Mouse (Mus musculus) frontal cortex, adult 2 months (tissue): ENCODE data around the gene Ddx60. TPM values are rescaled to one million over a fixed set of nuclear protein-coding genes. Genes with fewer than 3 reads are reported as not detected.
"Not testable (repeated sequence)": the region's sequence is repeated elsewhere in the genome, so short reads cannot be mapped to it uniquely, and the experiment has no call there.

Experiments
- DNase-seq, 2 experiments: peaks; one replicate each; pipeline ENCODE4 v3.0.0; 2022; ENCODE audit warnings: low spot score in 1 of 2; ENCODE audit errors: extremely low spot score in 1 of 2
- polyA plus RNA-seq: library from polyadenylated mRNA; depleted of rRNA; stranded (reverse); fragments of >200 nt; gene quantifications from 2 replicates; pipeline ENCODE4 v1.2.3, GENCODE M21; 2012; rRNA removed

Gene Ddx60
- polyA plus RNA-seq = 0.55 and 0.72 TPM in 2 replicates

DNA sequence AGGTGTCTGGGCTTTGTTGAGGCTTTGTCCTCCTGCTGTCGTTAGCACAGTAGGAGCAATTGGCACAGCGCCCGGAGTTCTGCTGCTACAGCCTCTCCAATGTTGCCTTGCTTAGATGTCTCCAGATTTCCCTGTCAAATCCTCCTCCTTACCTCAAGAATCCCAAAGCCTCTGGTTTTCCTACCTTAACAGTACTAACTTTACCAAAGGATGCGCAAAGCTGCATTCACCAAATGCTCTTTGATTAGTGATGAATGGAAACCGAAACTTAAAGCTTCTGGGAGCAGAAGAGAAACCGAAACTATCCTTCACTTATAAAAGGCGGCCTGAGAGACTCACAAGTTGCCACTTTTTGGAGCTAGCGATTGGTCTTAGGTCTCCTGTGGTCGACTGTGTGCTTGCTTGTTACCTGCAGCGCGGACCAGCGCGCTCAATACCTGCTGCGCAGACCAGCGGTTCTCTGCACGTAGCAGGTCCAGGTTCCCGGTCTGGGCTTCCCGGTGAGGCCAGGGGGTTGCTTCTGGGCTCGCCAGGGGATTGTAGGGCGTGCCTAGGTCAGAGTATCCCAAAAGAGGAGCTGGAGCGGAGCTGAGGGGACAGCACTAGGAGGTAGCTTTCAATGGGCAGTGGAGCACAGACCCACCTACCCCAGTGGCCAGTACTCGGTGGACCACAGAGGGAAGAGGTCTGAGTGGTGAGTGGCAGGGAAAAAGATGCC, at the start of gene Ddx60:
Gene Ddx60, plus strand, starts transcription at position 311 of the 718 bp plus-strand sequence.
- DNase-seq = peak in 1 of 2 experiments; percentile 74

DNA sequence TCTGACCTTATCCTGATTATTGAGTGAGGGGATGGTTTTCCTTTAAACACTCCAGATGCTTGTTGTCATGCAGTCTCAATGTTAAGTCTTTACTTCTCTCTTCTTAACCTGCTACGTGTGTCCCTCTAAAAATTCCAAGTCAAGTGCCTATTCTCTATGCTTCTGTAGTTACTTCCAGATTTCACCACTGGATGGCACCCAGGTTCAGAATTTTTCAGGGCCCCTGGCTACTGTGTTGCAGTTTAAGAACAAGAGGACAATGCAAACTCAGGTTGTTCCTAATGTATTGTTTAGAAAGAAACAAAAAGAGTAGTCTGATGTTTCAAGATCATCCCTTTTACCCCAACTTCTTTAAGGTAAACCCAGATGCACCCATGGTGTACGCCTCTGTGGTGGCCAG, 33.8 kb upstream of the Ddx60 start:
- DNase-seq = peak; percentile 21 to 87

DNA sequence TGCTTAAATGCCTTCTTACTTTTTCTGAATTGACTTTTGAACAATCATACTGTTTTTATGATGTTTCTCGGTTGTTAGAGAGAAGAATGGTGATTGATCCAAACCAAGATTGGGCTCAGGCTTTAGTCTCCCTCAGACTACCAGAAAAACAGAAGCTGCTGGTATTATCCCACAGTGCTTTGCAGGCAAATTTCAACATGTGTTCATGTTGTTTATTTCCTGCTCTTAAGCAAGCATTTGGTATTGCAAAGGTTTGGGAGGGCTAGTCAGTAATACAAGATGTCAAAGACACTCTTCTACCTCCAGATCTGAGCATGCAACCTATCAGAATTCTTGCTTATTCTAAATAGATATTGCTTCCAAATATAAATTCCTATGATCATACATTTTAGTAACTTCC, 31.1 kb upstream of the Ddx60 start:
- no peak for DNase-seq

DNA sequence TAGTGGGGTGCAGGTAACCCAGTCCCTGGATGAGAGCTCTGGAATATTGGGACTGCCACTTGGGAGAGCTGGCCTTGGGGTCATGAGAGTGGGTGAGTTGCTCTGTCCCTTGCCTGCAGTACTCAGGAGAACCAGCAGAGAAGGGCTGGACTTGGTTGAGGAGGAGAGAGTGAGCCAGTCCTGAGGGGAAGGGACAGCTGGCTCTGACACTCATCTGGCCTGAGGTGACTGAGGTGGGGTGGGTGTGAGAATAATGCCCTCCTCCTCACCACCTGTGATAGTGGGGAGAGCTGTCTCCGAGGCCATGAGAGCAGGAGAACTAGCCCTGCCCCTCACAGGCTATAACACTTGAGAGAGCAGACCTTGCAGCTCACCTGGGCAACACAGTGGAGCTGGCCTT, 30.5 kb upstream of the Ddx60 start:
- DNase-seq = no peak

DNA sequence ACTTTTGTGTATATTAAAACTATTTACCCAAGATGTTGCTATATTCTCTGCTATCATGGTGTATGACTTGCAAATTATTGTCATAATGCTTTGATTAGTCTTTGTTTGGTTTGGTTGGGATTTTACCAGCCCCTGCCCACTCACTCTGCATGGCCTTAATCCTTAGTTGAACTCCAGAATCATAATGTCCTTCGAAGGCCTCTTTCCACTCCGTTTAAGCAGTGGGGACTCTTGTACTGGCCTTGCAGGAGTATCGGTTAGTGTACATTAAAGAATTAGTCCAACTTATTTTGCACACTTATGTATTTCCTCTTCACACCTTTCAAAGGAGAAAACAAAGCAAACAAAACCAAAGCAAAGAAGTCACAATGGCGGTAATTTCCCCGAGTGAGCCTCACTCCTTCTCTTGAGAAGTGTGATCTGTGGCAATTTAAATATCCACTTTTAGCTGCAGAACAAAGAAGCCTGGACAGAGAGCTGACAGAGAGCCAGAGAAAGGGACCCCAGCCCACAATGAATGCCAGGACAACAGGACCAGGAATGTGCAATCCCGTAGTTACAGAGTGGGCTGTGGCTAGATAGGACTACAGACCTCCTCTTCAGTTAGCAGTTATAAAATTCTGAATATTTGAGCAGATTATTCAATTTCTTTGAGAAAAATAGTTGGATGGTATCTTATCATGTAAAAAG, 26.7 kb upstream of the Ddx60 start:
- DNase-seq = no peak

DNA sequence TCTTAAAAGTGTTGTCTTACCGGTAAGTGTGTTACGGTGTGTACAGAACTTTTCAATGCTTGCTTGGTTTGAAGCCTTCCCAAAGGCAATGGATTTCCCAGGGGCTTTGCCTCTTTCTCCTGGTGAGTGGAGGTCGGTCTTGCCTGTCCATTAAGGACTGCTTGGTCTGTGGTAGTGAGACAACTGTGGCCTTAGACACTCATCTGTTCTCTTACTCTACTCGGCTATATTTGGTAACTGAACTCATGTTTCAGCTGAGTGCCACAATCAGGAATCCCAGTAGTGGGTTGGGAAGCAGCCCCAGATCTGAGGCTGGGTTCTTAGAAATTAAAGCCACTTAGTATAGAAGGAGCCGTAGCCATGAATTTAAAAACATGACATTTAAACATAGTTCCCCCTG, 25.4 kb upstream of the Ddx60 start, which contains the start of gene Palld:
Gene Palld, minus strand, starts transcription at position 170 of the 400 bp plus-strand sequence.
- DNase-seq = no peak

DNA sequence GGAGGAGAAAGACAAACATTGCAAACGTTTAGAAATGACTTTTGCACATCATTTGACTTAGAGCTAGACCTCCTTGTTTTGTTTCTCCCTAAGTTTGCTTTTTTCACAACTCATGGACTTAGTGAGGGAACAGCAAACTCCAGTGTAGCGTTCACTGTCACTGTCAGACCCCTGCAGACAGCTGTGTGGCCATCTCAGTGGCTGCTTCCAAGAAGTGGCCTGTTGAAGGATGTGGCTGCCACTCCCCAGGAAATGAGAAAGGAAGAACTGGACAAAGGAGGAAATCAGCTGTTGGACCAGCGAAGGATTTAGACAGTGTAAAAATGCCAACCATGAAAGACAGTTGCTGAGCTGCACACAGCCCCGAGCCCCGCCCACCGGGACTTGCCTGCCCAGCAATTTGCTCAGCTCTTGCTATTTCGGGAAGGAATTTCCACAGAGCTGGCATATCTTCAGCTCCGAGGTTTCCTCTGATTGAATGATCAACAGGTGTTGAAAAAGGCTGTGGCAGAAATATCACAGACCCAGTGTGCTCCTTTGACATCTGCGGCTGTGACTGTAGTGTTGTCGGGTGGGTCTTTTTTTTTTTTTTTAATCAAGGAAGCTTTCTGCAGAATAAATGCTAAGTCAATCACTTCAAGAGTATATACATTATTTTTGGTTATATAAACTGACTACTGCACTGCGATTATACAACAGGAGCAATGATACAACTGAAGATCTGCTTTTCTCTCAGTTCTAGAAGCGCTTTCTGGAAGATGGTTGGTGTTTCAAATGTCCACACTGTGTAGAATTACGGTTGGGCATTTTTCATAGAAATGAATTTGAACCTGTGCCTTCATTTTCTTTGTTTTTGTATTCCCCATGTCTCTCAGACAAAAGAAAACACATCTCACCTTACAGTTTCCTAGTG, 19.3 kb upstream of the Ddx60 start:
- peak in 1 of 2 experiments; percentile 30 for DNase-seq

DNA sequence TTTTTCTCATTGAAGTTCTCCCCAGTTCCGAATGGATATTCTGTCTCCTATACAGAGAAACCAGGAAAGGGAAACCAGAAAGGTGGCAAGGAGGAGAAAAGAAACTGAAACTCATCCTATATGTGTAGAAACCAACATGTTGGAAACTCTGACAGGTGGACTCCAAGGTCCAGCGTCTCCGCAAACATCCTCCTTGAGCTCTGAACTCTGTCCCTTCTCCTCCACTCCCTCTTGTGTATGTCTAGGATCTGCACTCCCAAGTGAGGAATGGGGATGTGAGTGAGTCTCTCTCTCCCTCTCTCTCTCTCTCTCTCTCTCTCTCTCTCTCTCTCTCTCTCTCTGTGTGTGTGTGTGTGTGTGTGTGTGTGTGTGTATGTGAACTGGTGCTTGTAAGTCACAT, 18.6 kb upstream of the Ddx60 start:
- DNase-seq = no peak

DNA sequence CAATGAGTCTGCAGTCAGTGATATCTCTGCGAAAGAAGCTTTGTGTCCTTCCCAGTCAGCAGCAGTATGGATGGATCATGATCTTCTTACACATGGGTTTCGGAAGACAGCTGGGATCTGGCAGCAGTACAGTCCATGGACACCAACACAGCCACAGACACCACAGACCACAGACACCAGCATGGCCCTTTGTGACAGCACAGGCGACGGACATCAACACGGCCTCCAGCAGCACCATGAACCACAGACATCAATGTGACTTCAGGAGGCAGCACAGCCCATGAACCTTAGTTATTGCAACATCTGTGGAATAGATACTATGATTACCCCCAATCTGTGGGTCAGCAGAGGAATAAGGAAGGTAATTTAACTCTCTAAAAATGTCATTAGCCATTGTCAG, 15.1 kb upstream of the Ddx60 start:
- no peak for DNase-seq

DNA sequence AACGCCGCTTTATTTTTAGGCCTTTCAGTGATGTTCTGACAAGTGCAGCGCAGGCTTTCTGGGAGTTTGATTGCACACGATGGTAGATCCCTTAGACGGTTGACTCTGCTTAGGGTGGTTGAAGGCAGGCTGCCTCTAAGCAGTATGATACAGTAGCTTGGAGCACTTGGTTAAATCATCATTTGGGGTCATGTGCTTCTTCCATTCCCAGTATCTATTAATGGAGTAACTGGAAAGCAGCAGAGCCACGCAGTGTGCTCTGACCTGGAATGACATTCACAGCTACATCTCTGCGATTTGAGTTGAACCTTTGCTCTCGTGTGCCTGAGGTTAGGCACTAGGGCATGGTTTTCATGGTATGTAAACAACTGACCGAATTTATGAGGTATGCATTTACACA, 13.9 kb upstream of the Ddx60 start:
- no peak for DNase-seq

DNA sequence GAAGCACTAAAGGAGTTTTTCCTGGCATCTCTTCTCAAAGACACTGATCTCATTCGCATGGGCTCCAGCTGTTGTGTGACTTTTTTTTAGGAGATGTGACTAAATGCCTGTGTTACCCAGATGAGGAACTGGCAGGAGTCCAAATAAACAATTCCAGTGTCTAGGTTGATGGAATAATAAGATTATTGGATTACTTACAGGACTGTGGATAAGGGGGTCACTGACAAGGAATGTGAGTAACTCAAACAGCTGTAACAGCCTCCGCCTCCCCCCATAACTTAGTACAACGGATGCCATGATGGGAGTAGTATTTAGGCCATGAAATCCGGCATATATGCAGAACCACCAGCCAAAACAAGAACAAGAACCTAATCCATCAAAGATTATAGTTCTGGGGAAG, 10.6 kb upstream of the Ddx60 start:
- no peak for DNase-seq

DNA sequence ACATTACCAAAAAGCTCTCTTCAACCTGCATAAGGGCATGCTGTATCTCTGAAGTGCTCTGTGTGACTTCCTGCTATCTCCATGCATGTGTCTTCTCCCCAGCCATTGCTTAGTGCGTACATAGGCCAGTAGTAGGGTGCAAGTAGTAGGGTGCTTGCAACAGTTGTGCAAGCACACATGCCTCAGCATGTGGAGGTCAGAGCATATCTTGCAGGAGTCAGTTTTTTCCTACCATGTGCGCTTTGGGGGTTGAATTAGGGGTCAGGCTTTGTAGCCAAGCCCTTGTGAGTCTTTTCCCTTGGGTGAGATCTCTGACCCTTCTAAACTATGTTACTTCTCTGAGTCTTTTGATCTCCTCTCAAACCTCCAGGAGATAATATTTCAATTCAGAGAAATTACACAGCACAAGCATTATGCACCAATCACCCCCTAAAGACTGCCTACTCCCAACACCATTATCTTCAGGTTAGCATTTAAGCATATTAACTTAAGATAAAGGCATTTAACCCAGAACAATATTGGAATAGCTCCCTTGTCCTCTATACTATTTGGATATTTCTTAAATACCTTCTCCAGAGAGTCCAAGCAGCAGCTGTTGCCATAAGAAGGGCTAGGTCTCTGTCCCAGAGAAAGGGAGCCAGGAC, 8.6 kb upstream of the Ddx60 start:
- DNase-seq = no peak

DNA sequence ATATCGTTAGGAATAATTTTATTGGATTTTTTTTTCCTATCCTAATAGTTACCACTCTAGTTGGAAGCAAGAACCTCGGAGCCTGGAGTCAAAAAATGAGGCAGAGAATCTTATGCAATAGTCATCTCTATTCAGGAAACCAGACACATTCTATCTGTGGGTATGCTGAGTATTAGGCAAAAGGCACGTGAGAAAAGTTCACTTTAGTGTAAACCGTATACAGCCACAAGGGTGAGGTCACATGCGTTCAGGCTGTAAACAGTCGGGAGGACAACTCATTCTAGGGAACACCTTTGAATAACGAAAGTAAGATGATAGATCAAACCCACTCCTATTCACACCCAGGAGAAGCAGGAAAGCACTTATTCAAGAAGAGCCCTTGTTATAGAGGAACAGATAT, 7.5 kb upstream of the Ddx60 start:
- no peak for DNase-seq

DNA sequence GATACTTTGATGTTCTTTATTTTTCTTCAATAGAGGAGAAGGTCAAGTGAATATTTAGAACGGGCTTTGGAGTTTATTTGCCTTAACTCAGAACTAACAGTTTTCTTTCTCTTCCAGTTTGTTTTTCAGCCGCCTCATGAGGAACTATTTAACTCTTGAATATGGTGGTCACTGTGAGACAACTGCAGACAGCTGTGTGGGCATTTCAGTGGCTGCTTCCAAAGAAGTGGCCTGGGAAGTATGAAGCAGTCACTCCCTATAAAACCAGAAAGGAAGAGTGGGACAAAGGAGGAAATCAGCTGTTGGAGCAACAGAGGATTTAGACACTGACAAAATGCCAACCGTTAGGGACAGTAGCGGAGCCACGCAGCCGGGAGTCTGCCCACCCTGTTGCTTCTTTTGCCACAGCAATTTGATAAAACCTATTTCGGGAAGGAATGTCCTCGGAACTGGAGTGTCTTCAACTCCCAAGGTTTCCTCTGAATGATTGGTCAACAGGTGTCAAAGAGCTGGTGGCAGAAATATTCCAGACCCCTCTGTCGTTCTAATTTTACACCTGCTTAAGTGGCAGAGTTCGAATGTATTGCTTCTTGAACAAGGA, 6.3 kb upstream of the Ddx60 start:
- DNase-seq = no peak

DNA sequence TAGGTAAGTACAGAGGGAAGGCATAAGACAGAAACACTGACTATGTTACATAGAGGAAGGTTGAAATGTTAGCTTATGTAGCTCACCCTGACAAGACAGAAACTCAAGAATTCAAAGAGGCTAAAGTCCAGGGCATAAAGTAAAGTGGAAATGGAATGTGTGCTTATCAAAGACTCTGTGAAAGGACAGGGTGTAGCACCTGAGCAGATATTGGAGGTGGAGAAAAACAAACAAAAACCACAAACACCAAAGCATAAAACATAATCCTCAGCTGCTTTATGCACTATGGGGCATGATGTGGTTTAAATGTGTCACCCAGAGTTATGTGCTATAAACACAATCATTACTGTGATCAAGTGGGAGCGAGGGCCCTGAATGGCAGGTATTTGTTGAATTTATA, 3.4 kb upstream of the Ddx60 start:
- no peak for DNase-seq

DNA sequence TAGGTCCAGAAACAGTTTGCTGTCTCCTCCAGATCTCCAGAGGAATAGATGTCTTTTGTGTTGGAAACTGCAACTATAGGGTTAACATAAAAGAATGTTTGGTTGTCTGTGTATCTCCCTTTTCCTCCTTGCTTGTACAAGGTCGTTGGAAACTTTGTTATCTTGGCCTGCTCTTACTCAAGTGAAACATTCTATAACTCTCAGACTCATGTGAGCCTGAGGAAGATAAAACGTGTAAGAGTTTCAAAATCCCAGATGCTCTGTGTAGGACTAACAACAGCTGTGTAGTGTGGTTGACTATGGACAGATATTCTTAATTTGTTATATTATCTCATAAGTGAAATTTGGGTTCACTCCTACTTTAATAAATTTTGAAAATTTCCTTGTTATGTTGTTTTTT, 5.4 kb downstream of the Ddx60 start:
- no peak for DNase-seq

DNA sequence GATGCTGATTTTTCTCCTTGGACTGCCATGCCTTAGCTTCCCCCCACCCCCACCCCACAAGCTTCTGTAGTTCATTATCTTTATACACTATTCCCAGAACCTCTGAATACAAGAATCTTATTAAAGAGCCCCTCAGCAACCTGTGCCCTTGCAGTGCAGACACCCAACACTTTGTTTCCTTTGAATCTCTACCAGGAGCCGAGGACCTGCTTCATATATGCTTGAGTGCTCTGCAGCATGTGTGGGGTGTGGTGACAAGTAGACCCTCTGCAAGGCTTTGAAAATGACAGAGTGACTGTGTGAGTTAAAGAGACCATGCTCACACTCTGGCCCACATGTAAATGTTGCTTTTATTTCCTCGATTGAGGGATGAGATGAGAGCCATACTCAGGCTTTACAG, 9.7 kb downstream of the Ddx60 start:
- no peak for DNase-seq

DNA sequence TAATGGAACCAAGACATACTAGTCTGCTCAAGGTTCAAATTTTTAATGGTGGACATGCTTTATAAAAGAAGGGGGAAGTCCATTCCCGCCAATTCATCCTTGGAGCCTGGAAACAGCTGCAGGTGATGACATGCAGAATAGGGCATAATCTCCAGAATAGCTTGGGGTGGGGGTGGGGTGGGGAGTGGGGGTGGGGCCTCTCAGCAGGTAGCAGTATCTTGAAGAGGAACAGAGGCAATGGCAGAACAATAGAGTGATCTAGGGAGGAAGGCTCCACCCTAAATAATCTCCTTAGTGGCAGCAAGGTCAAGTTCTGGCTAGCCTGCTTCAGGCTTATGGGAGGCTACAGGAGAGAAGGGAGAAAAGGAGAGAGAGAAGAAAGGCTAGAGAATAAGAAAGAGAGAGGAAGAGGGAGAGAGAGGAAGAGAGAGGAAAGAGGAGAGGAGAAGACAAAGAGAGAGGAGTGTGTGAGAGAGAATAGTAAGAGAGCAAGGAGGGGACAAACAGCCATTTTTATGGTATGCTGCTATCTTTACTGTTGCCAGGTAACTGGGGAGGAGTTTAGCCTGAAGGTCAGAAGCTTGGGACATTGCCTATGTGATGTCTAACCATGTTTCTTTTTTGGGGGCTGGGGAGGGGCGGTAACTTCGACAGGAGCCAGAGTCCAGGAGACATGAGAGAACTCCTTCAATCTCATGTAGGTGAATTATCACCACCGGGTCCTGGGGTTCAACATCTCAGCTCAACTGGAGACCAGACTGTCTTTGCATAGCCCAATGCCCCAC, 36.9 kb downstream of the Ddx60 start:
- not testable (repeated sequence) for DNase-seq

DNA sequence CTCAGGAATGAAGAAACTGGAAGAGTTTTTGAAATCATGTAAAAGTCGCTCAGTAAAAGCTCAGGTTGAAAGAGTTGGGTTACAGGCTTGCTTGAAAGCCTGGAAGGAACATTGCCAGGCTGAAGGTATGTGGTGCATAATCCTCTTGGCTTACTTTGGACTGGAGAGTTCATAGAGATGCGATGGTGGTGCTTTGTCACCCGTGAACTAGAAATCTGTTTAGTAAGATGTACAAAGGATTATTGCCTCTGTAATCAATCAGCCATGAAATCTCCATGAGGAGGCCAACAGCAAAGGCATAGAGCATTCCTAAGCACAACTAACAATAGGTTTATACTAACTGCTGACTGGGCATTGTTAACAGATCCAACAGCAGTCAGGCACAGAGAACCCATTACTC, 41.7 kb downstream of the Ddx60 start:
- no peak for DNase-seq

DNA sequence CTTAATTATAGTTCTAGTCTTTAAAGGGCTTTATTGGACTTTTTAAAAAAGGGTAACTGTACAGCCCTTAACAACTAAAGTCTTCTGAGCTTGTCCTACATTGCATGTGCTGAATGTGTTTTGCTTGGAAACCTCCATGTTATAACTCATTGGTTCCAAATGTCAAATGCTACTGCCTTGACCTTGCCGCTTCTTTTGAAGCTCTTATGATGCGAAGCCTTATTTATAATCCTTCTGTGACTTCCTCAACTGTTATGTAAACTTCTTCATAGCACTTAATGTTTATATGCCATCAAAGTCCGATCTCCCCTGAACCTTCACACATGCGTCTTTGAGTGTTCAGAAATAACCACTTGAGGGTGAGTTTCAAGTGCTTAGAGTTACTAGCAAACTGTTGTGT, 57.1 kb downstream of the Ddx60 start:
- DNase-seq = no peak
